Mouse (Mus musculus) hindlimb bud, embryonic 11.5 days (tissue): ENCODE measurements at regions not wholly inside any gene's neighbourhood (a gene's known extent, or its start where the extent isn't known, plus 50 kb on each side); places are given as distances from the start of the nearest gene placed in this dataset.
A peak's percentile ranks its signal among the peaks of the same experiment; 100 is the strongest.

Source experiments
- DNase-seq: peaks from one replicate; pipeline ENCODE4 v3.0.0-alpha.2; 2012; ENCODE audit warnings: low read depth, low spot score; ENCODE audit errors: extremely low spot score

GRCm38 (mm10) chr1:41055761-41056160 lies 250.4 kb downstream of the Tmem182 start:
- no peak for DNase-seq

- no peak for DNase-seq
Observed at GRCm38 (mm10) chr1:41065130-41065529, 259.7 kb downstream of the Tmem182 start.

- no peak for DNase-seq
Observed at GRCm38 (mm10) chr1:41104869-41105268, 299.5 kb downstream of the Tmem182 start.

- DNase-seq = no peak
Observed at GRCm38 (mm10) chr1:41121636-41122175, 316.3 kb downstream of the Tmem182 start.

GRCm38 (mm10) chr1:41131410-41131809 lies 326.0 kb downstream of the Tmem182 start:
- DNase-seq = no peak

GRCm38 (mm10) chr1:41133143-41133542 lies 327.7 kb downstream of the Tmem182 start:
- no peak for DNase-seq

- DNase-seq = no peak
Observed at GRCm38 (mm10) chr1:41133946-41134345, 328.5 kb downstream of the Tmem182 start.

GRCm38 (mm10) chr1:41139725-41140124 lies 334.3 kb downstream of the Tmem182 start:
- no peak for DNase-seq

- no peak for DNase-seq
Observed at GRCm38 (mm10) chr1:41140542-41140941, 335.1 kb downstream of the Tmem182 start.

GRCm38 (mm10) chr1:41141992-41142391 lies 336.6 kb downstream of the Tmem182 start:
- no peak for DNase-seq

GRCm38 (mm10) chr1:41152516-41152915 lies 347.1 kb downstream of the Tmem182 start:
- DNase-seq = peak; percentile 16

- DNase-seq = no peak
Observed at GRCm38 (mm10) chr1:41153174-41153999, 348.0 kb downstream of the Tmem182 start.

GRCm38 (mm10) chr1:41154198-41154597 lies 348.8 kb downstream of the Tmem182 start:
- DNase-seq = no peak

GRCm38 (mm10) chr1:41156946-41157345 lies 351.5 kb downstream of the Tmem182 start:
- DNase-seq = no peak

- no peak for DNase-seq
Observed at GRCm38 (mm10) chr1:41157651-41158513, 352.5 kb downstream of the Tmem182 start.

- no peak for DNase-seq
Observed at GRCm38 (mm10) chr1:41165878-41166786, 360.7 kb downstream of the Tmem182 start.

- no peak for DNase-seq
Observed at GRCm38 (mm10) chr1:41166787-41167420, 361.5 kb downstream of the Tmem182 start.

GRCm38 (mm10) chr1:41186991-41187390 lies 381.6 kb downstream of the Tmem182 start:
- no peak for DNase-seq

GRCm38 (mm10) chr1:41212876-41213275 lies 407.5 kb downstream of the Tmem182 start:
- no peak for DNase-seq

- no peak for DNase-seq
Observed at GRCm38 (mm10) chr1:41225851-41226250, 420.4 kb downstream of the Tmem182 start.
